In genomic region chr10:15243460-15243859, GRCm38 (mm10) we compare ENCODE assay signal across 24 mouse cellular contexts.
DNase-seq lines count a peak whose midpoint lies in the region; ATAC-seq lines count a peak whose summit lies in the region.
"Had no signal": no experiment of that assay in that cellular context is flagged by ENCODE, and none has a peak within 500 bp of the region (broad histone marks: within the 10 kb centered on the region; RNA-seq: fewer than 3 reads in every experiment).

No protein-coding gene starts in this region.

- no peaks in the 10 kb centered on the region for H3K36me3 ChIP-seq in heart, embryonic 12.5 days
- H3K36me3 ChIP-seq in lung, embryonic 16.5 days (ENCODE audit: control insufficient read depth, insufficient read depth, low read length), result no peaks in the 10 kb centered on the region
- H3K36me3 ChIP-seq: embryonic facial prominence, embryonic 13.5 days; embryonic facial prominence, embryonic 15.5 days; forebrain, embryonic 10.5 days; forebrain, embryonic 12.5 days had no signal

- H3K9ac ChIP-seq in heart, embryonic 12.5 days, result no peak overlapping the region
- H3K9ac ChIP-seq in lung, embryonic 16.5 days (ENCODE audit: low read length), result no peak overlapping the region
- H3K9ac ChIP-seq: embryonic facial prominence, embryonic 13.5 days; embryonic facial prominence, embryonic 15.5 days; forebrain, embryonic 12.5 days had no signal

- H3K4me1 ChIP-seq in heart, embryonic 12.5 days (replicated peaks), result no peaks in the 10 kb centered on the region
- H3K4me1 ChIP-seq in lung, embryonic 16.5 days (replicated peaks; ENCODE audit: control insufficient read depth, insufficient read depth, low read length), result no peaks in the 10 kb centered on the region
- H3K4me1 ChIP-seq in brown adipose tissue, adult 24 weeks (ENCODE audit: control insufficient read depth, insufficient read depth, insufficient read length, low read length), result no peaks in the 10 kb centered on the region
- H3K4me1 ChIP-seq: embryonic facial prominence, embryonic 13.5 days; embryonic facial prominence, embryonic 15.5 days; forebrain, embryonic 10.5 days; forebrain, embryonic 12.5 days had no signal

- no peaks in the 10 kb centered on the region for H3K9me3 ChIP-seq in heart, embryonic 12.5 days (replicated peaks)
- no peaks in the 10 kb centered on the region for H3K9me3 ChIP-seq in lung, embryonic 16.5 days (ENCODE audit: control insufficient read depth, low read length)
- H3K9me3 ChIP-seq: embryonic facial prominence, embryonic 13.5 days; embryonic facial prominence, embryonic 15.5 days; forebrain, embryonic 10.5 days; forebrain, embryonic 12.5 days had no signal

- no peaks in the 10 kb centered on the region for H3K27me3 ChIP-seq in heart, embryonic 12.5 days (replicated peaks)
- H3K27me3 ChIP-seq in lung, embryonic 16.5 days (ENCODE audit: control insufficient read depth, insufficient read depth, low read depth, low read length), result no peaks in the 10 kb centered on the region
- H3K27me3 ChIP-seq: embryonic facial prominence, embryonic 13.5 days; embryonic facial prominence, embryonic 15.5 days; forebrain, embryonic 12.5 days had no signal

- 60% methylated on average over 2 of the region's 2 CpGs for WGBS in heart, embryonic 12.5 days
- 36% methylated on average over 2 of the region's 2 CpGs for WGBS in lung, embryonic 16.5 days

- no peak overlapping the region for H3K4me3 ChIP-seq in heart, embryonic 12.5 days
- H3K4me3 ChIP-seq in lung, embryonic 16.5 days (ENCODE audit: low read length), result no peak overlapping the region
- H3K4me3 ChIP-seq in brown adipose tissue, adult 24 weeks (ENCODE audit: insufficient read depth, low read depth, low read length), result no peak overlapping the region
- H3K4me3 ChIP-seq: embryonic facial prominence, embryonic 13.5 days; embryonic facial prominence, embryonic 15.5 days; erythroblast, embryonic 14.5 days; forebrain, embryonic 10.5 days; forebrain, embryonic 12.5 days had no signal

- H3K4me2 ChIP-seq in heart, embryonic 12.5 days, result no peak overlapping the region
- no peak overlapping the region for H3K4me2 ChIP-seq in lung, embryonic 16.5 days (ENCODE audit: low read depth, low read length)
- H3K4me2 ChIP-seq: embryonic facial prominence, embryonic 13.5 days; embryonic facial prominence, embryonic 15.5 days; forebrain, embryonic 12.5 days had no signal

- no peak overlapping the region for H3K27ac ChIP-seq in heart, embryonic 12.5 days (ENCODE audit: poor library complexity, severe bottlenecking)
- no peak overlapping the region for H3K27ac ChIP-seq in lung, embryonic 16.5 days (ENCODE audit: low read length)
- peak overlapping the region; percentile 56; the same call in 1 of the 2 replicates for H3K27ac ChIP-seq in brown adipose tissue, adult 24 weeks (replicated peaks; ENCODE audit: low read depth, low read length)
- H3K27ac ChIP-seq: embryonic facial prominence, embryonic 13.5 days; embryonic facial prominence, embryonic 15.5 days; forebrain, embryonic 10.5 days; forebrain, embryonic 12.5 days had no signal

- ATAC-seq in heart, embryonic 12.5 days (ENCODE audit: insufficient number of reproducible peaks, low FRiP score), result no peak
- ATAC-seq in lung, embryonic 16.5 days (ENCODE audit: low read depth), result peak; percentile 66; the same call in 1 of the 2 replicates
- ATAC-seq: forebrain, embryonic 14.5 days; forebrain, embryonic 16.5 days had no signal

- DNase-seq in heart, adult 8-10 months (ENCODE audit: low spot score), result peak; percentile 5
- no peak for DNase-seq in lung, postnatal 36 days
- DNase-seq in 3T3-L1 (ENCODE audit: low read depth, low spot score), result peak; percentile 3
- no peak for DNase-seq in kidney, adult 8-10 months
- DNase-seq: adrenal gland, adult 2 months; adrenal gland, postnatal 10 days; adrenal gland, postnatal 25 days; cerebellum, adult 11 months; cerebellum, adult 18-20 months; cerebellum, adult 8-10 months; cerebellum, adult 9-11 months; cerebellum, postnatal 14 days; cerebellum, postnatal 36 days; embryo, embryonic 11 days had no signal

Comparison
In these comparisons a context has a peak if more than half of its experiments do, and no peak if none do; other contexts are left out.
1. DNase-seq: peak in heart, adult 8-10 months (single experiment) and 3T3-L1 (single experiment); none in lung, postnatal 36 days (single experiment) and kidney, adult 8-10 months (0 of 2).